Mouse (Mus musculus) hematopoietic stem cell, adult 5-6 weeks (primary cell): ENCODE measurements around the gene Gpr68. TPM values are rescaled to one million over a fixed set of nuclear protein-coding genes. Genes with fewer than 3 reads are reported as not detected.

Experiments
- ATAC-seq, 2 experiments: fragments of 125-278 bp in 1 of 2; replicated peaks in 1 of 2; 2 replicates each; pipeline ENCODE4 v1.8.0; 2016 to 2017; ENCODE audit warnings: inconsistent platforms in 2 of 2, mild to moderate bottlenecking in 2 of 2, moderate number of reproducible peaks in 2 of 2, low read depth in 1 of 2, moderate TSS enrichment in 1 of 2; ENCODE audit not compliant: low FRiP score in 2 of 2, poor library complexity in 2 of 2, severe bottlenecking in 2 of 2, insufficient read depth in 1 of 2, low TSS enrichment in 1 of 2
- total RNA-seq: library from RNA; stranded (forward); fragments of 172-1452, 232-1000 nt; gene quantifications from 2 replicates; pipeline ENCODE4 v1.2.3, GENCODE M21; 2017

The Gpr68 gene
- total RNA-seq, 1 experiment from 2014 or later: 0.30 TPM

- ATAC-seq: no peak
Observed at GRCm38 (mm10) chr12:100928286-100928685, 20.3 kb upstream of the Gpr68 start.

- peak; percentile 39 to 54; a peak in 2 of 4 replicates for ATAC-seq
Observed at GRCm38 (mm10) chr12:100925644-100926619, 17.9 kb upstream of the Gpr68 start.

- ATAC-seq: peak; percentile 63 to 80
Observed at GRCm38 (mm10) chr12:100924646-100925339, 16.8 kb upstream of the Gpr68 start.

GRCm38 (mm10) chr12:100910731-100911130 is 2.7 kb upstream of the Gpr68 start:
- no peak for ATAC-seq

- ATAC-seq: no peak
Observed at GRCm38 (mm10) chr12:100909765-100910164, 1.8 kb upstream of the Gpr68 start.

- no peak for ATAC-seq
Observed at GRCm38 (mm10) chr12:100908298-100909034, 468 bp upstream of the Gpr68 start.

GRCm38 (mm10) chr12:100906861-100907260 is 1.1 kb downstream of the Gpr68 start:
- ATAC-seq: no peak

- ATAC-seq: no peak
Observed at GRCm38 (mm10) chr12:100903761-100904160, 4.2 kb downstream of the Gpr68 start.

- ATAC-seq: no peak
Observed at GRCm38 (mm10) chr12:100901386-100901785, 6.6 kb downstream of the Gpr68 start.

GRCm38 (mm10) chr12:100900901-100901300 is 7.1 kb downstream of the Gpr68 start:
- ATAC-seq: no peak

GRCm38 (mm10) chr12:100899111-100899640 is 8.8 kb downstream of the Gpr68 start:
- peak; percentile 54 for ATAC-seq

- no peak for ATAC-seq
Observed at GRCm38 (mm10) chr12:100897736-100898650, 10.0 kb downstream of the Gpr68 start.

- no peak for ATAC-seq
Observed at GRCm38 (mm10) chr12:100896661-100897060, 11.3 kb downstream of the Gpr68 start.

GRCm38 (mm10) chr12:100895504-100895903 is 12.5 kb downstream of the Gpr68 start:
- ATAC-seq: no peak

GRCm38 (mm10) chr12:100890548-100890947 is 17.4 kb downstream of the Gpr68 start:
- no peak for ATAC-seq

GRCm38 (mm10) chr12:100887801-100888258 is 20.2 kb downstream of the Gpr68 start:
- peak; percentile 35 to 58; a peak in 3 of 4 replicates for ATAC-seq
